Mouse (Mus musculus) kidney, embryonic 15.5 days (tissue): ENCODE data around the gene Anxa8. TPM values are rescaled to one million over a fixed set of nuclear protein-coding genes. Genes with fewer than 3 reads are reported as not detected.

Experiments
- ATAC-seq: fragments of 200-750 bp; cut with Nextera tagmentation; replicated peaks from 2 replicates; pipeline ENCODE4 v1.8.0; 2017; ENCODE audit warnings: moderate TSS enrichment; ENCODE audit not compliant: low FRiP score
- H3K27ac ChIP-seq: fragments of 300-500 bp; sonication (generic); 2 replicates; pipeline ENCODE4 v1.5.1; 2015; ENCODE audit warnings: mild to moderate bottlenecking, inconsistent platforms
- H3K27me3 ChIP-seq: fragments of 300-500 bp; sonication (generic); 2 replicates; pipeline ENCODE4 v1.6.1; 2015; ENCODE audit warnings: inconsistent platforms
- H3K36me3 ChIP-seq: fragments of 300-500 bp; sonication (generic); 2 replicates; pipeline ENCODE4 v1.6.1; 2015; ENCODE audit warnings: inconsistent platforms
- H3K4me1 ChIP-seq: fragments of 300-500 bp; sonication (generic); 2 replicates; pipeline ENCODE4 v1.6.1; 2015; ENCODE audit warnings: inconsistent platforms
- H3K4me2 ChIP-seq: fragments of 300-500 bp; sonication (generic); 2 replicates; pipeline ENCODE4 v1.6.1; 2015; ENCODE audit warnings: moderate library complexity, mild to moderate bottlenecking, inconsistent platforms
- H3K4me3 ChIP-seq: fragments of 300-500 bp; sonication (generic); replicated peaks from 2 replicates; pipeline ENCODE4 v1.5.1; 2015; ENCODE audit warnings: mild to moderate bottlenecking, inconsistent platforms
- H3K9ac ChIP-seq: fragments of 300-500 bp; sonication (generic); 2 replicates; pipeline ENCODE4 v1.6.1; 2015; ENCODE audit warnings: mild to moderate bottlenecking, inconsistent platforms
- H3K9me3 ChIP-seq: fragments of 300-500 bp; sonication (generic); replicated peaks from 2 replicates; pipeline ENCODE4 v1.6.1; 2016; ENCODE audit warnings: inconsistent platforms
- WGBS: fragments of 180-500 bp; shearing (Covaris S2); methylation state at CpG from one replicate; pipeline ENCODE4 v1.1.7; 2015; ENCODE audit warnings: mixed read lengths; 5-methylcytosine and 5-hydroxymethylcytosine counted together
- polyA plus RNA-seq: library from polyadenylated mRNA; unstranded; fragments of >200 nt; fragmentation: Nextera tagmentation; extraction: Ambion mirVana; gene quantifications from 2 replicates; pipeline ENCODE4 v1.2.1, GENCODE M21; 2015

Anxa8 gene
- polyA plus RNA-seq, 1 experiment from 2014 or later, result 1.8 TPM

DNA sequence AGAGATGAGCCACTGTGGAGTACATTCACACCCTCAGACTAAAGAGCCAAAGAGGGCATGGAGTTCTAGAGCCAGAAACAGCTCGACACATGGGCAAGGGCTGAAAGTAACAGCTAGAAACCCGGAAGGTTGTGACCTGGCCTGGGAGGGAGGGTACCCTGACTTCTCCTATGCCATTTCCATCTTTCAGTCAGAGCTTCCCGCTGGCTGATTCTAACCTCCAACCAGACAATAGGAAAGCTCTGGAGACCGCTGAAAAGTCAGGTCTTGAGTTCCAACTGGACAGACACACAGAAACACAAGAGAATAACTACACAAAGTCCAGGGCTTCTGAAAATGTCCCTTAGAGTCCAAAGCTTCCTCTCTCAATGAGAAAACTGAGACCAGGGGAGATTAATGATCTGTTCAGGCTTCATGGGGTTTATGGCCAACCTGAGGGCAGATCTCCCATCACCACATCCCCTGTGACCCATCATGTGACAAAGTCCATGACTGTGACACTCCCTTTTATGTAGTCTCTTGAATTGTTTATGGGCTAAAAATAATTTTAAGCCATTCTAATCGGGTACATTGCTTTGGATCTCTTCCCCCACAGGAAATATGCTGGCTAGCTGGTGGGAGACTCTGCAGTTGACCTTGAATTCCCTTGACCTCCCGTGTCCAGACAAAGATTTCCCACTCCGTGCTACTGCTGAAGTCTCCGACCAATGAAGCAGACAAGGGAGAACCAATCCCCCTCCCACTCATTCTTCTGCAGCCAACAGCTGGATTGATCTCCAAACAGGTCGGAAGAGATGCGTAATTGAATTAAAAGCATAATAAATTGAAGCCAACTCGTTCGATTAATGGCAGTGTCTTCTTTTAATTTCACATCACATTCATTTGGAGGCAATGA is 34.5 kb downstream of the Anxa8 start:
- Histone ChIP-seq H3K36me3 (no peaks in the 10 kb centered on the region), H3K4me3 (no peak overlapping the region), H3K4me2 (no peak overlapping the region), H3K9ac (no peak overlapping the region), H3K9me3 (no peaks in the 10 kb centered on the region), H3K4me1 (peaks cover 27% of the 10 kb centered on the region), H3K27ac (peak overlapping the region; percentile 50; the same call in 1 of the 2 replicates), H3K27me3 (no peaks in the 10 kb centered on the region)
- ATAC-seq, result peak; percentile 89
- WGBS, result 23% methylated on average over 12 of the region's 12 CpGs

- Histone ChIP-seq H3K9ac (no peak overlapping the region), H3K27ac (no peak overlapping the region), H3K9me3 (no peaks in the 10 kb centered on the region), H3K36me3 (no peaks in the 10 kb centered on the region), H3K4me2 (no peak overlapping the region), H3K27me3 (no peaks in the 10 kb centered on the region), H3K4me1 (peaks cover 27% of the 10 kb centered on the region), H3K4me3 (no peak overlapping the region)
- 64% methylated on average over 3 of the region's 3 CpGs for WGBS
- peak; percentile 79 for ATAC-seq
Measured at GRCm38 (mm10) chr14:34120923-34121351, 35.2 kb downstream of the Anxa8 start.

DNA sequence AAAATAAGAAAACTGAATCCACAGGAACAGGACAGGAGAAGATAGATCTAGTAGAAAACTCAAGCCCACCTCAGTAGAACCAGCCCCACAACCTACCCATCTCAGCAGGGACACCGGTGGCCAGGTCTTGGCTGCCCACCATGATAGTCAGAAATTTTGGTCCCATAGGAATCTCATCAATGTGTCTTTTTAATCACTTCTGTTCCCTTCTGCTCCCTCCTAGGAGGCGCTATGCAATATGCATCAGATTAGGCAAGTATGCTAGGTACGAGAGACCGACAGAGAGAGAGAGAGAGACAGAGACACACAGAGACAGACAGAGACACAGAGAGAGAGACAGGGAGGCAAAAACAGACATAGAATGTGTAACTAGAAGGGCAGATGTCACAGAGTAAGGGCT is 35.9 kb downstream of the Anxa8 start:
- no peaks in the 10 kb centered on the region for H3K36me3 ChIP-seq
- H3K9me3 ChIP-seq, result no peaks in the 10 kb centered on the region
- H3K9ac ChIP-seq, result no peak overlapping the region
- no peak for ATAC-seq
- H3K4me1 ChIP-seq, result peaks cover 27% of the 10 kb centered on the region
- H3K4me2 ChIP-seq, result no peak overlapping the region
- WGBS, result 95% methylated on average over 4 of the region's 4 CpGs
- no peaks in the 10 kb centered on the region for H3K27me3 ChIP-seq
- H3K4me3 ChIP-seq, result no peak overlapping the region
- H3K27ac ChIP-seq, result no peak overlapping the region

GRCm38 (mm10) chr14:34131216-34131615 is 45.4 kb downstream of the Anxa8 start:
- ATAC-seq, result no peak
- H3K9me3 ChIP-seq, result no peaks in the 10 kb centered on the region
- H3K4me3 ChIP-seq, result no peak overlapping the region
- no peaks in the 10 kb centered on the region for H3K4me1 ChIP-seq
- H3K4me2 ChIP-seq, result no peak overlapping the region
- 51% methylated on average over 6 of the region's 6 CpGs for WGBS
- H3K36me3 ChIP-seq, result no peaks in the 10 kb centered on the region
- no peak overlapping the region for H3K27ac ChIP-seq
- H3K9ac ChIP-seq, result no peak overlapping the region
- H3K27me3 ChIP-seq, result no peaks in the 10 kb centered on the region

- H3K27ac ChIP-seq, result no peak overlapping the region
- no peaks in the 10 kb centered on the region for H3K4me1 ChIP-seq
- ATAC-seq, result no peak
- H3K9ac ChIP-seq, result no peak overlapping the region
- H3K4me2 ChIP-seq, result no peak overlapping the region
- H3K27me3 ChIP-seq, result no peaks in the 10 kb centered on the region
- H3K4me3 ChIP-seq, result no peak overlapping the region
- H3K9me3 ChIP-seq, result no peaks in the 10 kb centered on the region
- no peaks in the 10 kb centered on the region for H3K36me3 ChIP-seq
Measured at GRCm38 (mm10) chr14:34135391-34135790, 49.6 kb downstream of the Anxa8 start.

DNA sequence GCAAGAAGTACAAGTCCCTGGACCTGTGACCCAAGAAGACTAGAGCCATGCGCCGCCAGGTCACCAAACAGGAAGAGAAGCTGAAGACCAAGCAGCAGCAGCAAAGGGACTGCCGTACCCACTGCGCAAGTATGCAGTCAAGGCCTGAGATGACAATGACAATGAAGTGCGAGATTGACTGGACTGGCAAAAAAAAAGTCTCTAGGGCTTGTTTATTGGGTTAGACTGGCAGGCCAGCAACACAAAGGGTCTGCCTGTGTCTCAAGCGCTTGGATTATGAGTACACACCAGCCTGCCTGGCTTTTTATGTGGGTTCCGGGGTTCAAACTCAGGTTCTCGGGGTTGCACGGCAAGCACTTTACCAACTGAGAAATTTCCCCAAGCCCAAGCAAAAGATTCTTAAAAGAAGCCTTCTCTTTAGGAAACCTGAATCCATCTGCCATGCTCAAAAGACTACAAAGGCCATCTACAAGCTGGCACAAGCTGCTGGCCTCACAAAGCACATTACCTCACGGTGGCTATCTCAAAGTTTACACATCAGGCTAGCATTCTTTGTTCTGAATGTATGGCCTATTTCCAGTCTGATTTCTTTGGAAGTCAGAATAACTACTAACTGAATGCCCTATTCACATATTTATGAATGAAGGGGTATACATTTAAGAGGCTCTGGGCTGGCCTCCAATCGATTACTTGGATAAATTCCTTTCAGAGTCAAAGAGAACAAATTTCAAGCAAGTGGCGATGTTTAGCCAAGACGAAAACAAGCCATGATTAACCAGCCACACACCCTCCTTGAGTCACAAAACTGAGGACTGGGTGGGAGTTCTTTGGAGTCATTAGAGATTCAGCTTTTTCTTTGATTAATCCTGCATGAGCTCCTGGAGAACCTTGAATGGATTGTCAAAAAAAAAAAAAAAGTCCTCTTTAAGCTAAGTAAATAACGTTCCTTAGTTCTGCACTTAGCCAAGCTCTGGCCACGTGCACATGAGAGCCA is 54.2 kb downstream of the Anxa8 start:
- H3K9me3 ChIP-seq, result no peaks in the 10 kb centered on the region
- no peaks in the 10 kb centered on the region for H3K4me1 ChIP-seq
- no peak overlapping the region for H3K4me3 ChIP-seq
- no peak overlapping the region for H3K9ac ChIP-seq
- WGBS, result 91% methylated on average over 15 of the region's 15 CpGs
- ATAC-seq, result no peak
- no peaks in the 10 kb centered on the region for H3K27me3 ChIP-seq
- no peak overlapping the region for H3K4me2 ChIP-seq
- H3K36me3 ChIP-seq, result no peaks in the 10 kb centered on the region
- no peak overlapping the region for H3K27ac ChIP-seq

DNA sequence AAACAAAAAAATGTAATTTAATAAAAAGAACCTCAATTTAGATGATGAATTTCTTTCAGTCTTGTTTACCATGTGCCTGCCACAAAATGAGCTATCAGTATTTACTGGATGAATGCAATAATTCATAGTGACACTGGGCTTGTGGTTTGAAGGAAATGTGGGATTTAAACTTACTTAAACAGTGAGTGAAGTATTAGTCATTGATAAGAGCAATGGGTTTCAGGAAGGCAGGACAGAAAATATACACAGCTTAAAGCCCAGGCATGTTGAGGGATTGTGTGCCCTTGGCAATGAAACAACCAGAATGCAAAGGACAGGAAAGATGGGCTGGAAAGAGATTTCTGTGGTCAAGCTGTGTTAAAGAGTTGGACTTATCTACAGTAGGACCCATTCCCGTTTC is 56.5 kb downstream of the Anxa8 start:
- Histone ChIP-seq H3K9me3 (no peaks in the 10 kb centered on the region), H3K27ac (no peak overlapping the region), H3K4me3 (no peak overlapping the region), H3K4me2 (no peak overlapping the region), H3K27me3 (no peaks in the 10 kb centered on the region), H3K4me1 (no peaks in the 10 kb centered on the region), H3K36me3 (no peaks in the 10 kb centered on the region), H3K9ac (no peak overlapping the region)
- WGBS, result 79% methylated on average over 1 of the region's 1 CpGs
- no peak for ATAC-seq

- ATAC-seq, result no peak
- H3K9me3 ChIP-seq, result no peaks in the 10 kb centered on the region
- no peak overlapping the region for H3K4me2 ChIP-seq
- no peaks in the 10 kb centered on the region for H3K4me1 ChIP-seq
- no peaks in the 10 kb centered on the region for H3K27me3 ChIP-seq
- H3K9ac ChIP-seq, result no peak overlapping the region
- H3K4me3 ChIP-seq, result no peak overlapping the region
- H3K27ac ChIP-seq, result no peak overlapping the region
- 94% methylated on average over 10 of the region's 10 CpGs for WGBS
- H3K36me3 ChIP-seq, result no peaks in the 10 kb centered on the region
Measured at GRCm38 (mm10) chr14:34142915-34143314, 57.1 kb downstream of the Anxa8 start.

Other genes with a start within 250 kb of the Anxa8 start
- 2.9 and 5.9 TPM in 2 replicates for gene Gdf10, start 162.4 kb upstream of the Anxa8 start, polyA plus RNA-seq
- 0.18 TPM in 1 of 2 replicates, not detected in the other for gene Gdf2, start 144.9 kb upstream of the Anxa8 start, polyA plus RNA-seq
- gene Rbp3, start 132.0 kb upstream of the Anxa8 start, polyA plus RNA-seq, result not detected in 2 replicates
- 0.04 TPM in 2 replicates for gene Zfp488, start 107.2 kb upstream of the Anxa8 start, polyA plus RNA-seq
- gene Gm30083, start 70.8 kb upstream of the Anxa8 start, polyA plus RNA-seq, result not detected in 2 replicates
- not detected in 2 replicates for gene Gm5460, start 69.2 kb upstream of the Anxa8 start, polyA plus RNA-seq
- not detected in 2 replicates for gene Antxrl, start 33.3 kb upstream of the Anxa8 start, polyA plus RNA-seq
- gene A630023A22Rik, start 16.8 kb downstream of the Anxa8 start, polyA plus RNA-seq, result 0.49 TPM in 1 of 2 replicates, not detected in the other
- gene Npy4r, start 66.5 kb downstream of the Anxa8 start, polyA plus RNA-seq, result 0.17 and 0.21 TPM in 2 replicates
- gene Gprin2, start 115.7 kb downstream of the Anxa8 start, polyA plus RNA-seq, result 0.51 and 0.83 TPM in 2 replicates
- 0.78 and 1.1 TPM in 2 replicates for gene Syt15, start 133.6 kb downstream of the Anxa8 start, polyA plus RNA-seq
- gene Shld2, start 224.5 kb downstream of the Anxa8 start, polyA plus RNA-seq, result 10.5 and 11.0 TPM in 2 replicates
- gene Glud1, start 224.7 kb downstream of the Anxa8 start, polyA plus RNA-seq, result 102 and 105 TPM in 2 replicates